Mouse (Mus musculus): ENCODE data around the gene Spata18. TPM values are rescaled to one million over a fixed set of nuclear protein-coding genes. Genes with fewer than 3 reads are reported as not detected.

Gene Spata18
- total RNA-seq, 1 experiment from 2014 or later, result not detected

- no peak for DNase-seq
These were observed 15.5 kb downstream of the Spata18 start for GRCm38 (mm10) chr5:73666695-73667094.

GRCm38 (mm10) chr5:73667877-73668276 is 16.7 kb downstream of the Spata18 start:
- no peak for DNase-seq

- DNase-seq, result no peak
These were observed 18.2 kb downstream of the Spata18 start for GRCm38 (mm10) chr5:73669386-73669785.

DNA sequence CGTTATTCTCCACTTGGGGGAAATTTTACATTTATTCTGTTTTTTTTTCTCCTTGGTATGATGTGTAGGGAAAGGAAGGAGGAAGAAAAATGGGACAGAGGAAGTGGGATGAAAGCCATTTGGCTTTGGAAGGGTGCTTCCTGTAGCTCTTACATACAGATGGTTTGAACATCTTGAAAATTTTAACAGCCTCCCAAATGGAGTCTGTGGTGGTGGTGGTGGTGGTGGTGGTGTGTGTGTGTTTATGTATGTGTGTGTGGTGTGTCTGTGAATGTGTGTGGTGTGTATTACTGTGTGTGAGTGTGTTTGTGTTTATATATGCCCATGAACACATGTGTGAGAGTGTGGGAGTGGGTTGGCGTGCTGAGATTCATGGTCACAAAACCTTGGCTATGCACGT is 24.4 kb downstream of the Spata18 start:
- no peak for DNase-seq

DNA sequence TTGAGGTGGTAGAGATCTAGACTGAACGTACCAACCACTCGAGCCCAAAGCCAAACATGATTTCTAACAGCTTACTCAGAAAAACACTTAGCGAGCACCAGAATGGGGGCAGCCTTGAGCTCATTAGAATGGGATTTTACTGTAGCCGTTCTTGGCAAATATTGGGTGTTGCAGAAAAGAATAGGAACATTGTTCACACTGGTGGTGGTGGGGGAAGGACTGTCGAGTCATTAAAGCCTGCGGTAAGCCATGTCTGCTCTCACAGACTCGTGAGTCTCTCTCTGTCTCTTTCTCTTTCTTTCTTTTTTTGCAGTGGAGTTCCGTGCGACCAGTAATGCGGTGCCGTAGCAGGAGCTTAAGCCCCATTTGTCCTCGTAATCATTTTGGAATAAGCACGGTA is 25.4 kb downstream of the Spata18 start:
- no peak for DNase-seq

DNA sequence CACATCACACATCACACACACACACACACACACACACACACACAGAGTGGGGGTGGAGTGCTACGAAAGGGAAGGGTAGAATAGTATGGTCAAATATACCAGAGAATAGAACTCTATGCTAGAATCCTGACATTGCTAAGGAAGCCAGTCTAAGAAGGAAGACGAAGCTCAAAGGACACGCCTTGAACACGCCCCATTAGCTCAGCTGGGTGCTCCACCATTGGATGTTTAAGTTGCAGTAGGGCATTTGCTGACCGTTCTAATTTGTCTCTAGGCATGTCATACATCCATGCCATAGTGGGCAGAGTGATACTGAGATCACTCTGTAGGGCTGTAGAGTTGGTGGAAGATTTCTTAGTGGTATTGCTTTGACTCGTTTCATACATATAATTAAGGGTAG is 32.0 kb downstream of the Spata18 start:
- DNase-seq, result no peak

GRCm38 (mm10) chr5:73683706-73684409 is 32.7 kb downstream of the Spata18 start:
- DNase-seq, result no peak

DNA sequence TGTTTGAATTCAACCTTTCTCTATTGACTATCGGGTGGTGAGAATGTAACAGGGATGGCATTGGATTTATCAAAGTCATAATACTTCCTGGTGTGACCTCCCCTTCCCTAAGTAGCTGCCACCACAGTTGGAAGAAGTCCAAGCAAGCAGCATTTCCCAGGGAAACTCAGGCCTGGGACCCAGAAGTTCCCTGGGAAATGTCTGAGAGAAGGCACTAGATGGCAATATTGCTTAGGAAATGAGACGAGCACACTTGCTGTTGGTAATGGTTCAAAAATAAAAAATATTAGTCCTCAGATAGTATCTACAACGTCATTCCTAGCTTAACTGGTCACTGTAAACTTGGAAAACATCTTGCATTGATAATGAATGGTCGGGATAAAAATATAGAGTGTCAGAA is 35.0 kb downstream of the Spata18 start:
- peak; percentile 47 for DNase-seq

- no peak for DNase-seq
These were observed 37.4 kb downstream of the Spata18 start for GRCm38 (mm10) chr5:73688576-73688975.

DNA sequence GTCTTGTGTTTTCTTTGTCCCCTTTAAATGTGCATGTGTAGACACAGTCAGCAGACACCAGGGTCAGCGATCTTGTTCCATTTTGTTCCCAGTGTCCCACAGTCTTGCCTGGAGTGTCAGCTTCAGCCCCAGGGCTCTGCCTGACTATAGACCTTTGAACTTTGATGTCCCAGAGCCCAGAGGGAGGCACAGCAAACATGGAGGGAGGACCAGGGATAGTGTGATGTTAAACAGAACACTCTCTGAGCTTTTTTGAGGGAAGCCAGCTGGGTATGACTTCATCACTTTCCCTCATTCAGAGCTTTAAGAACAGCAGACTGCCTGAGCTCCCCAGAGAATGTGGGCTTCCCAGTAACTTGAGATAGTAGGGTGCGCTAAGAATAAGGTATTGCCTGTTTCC is 39.0 kb downstream of the Spata18 start:
- DNase-seq, result no peak

- DNase-seq, result no peak
These were observed 40.7 kb downstream of the Spata18 start for GRCm38 (mm10) chr5:73691723-73692520.

DNA sequence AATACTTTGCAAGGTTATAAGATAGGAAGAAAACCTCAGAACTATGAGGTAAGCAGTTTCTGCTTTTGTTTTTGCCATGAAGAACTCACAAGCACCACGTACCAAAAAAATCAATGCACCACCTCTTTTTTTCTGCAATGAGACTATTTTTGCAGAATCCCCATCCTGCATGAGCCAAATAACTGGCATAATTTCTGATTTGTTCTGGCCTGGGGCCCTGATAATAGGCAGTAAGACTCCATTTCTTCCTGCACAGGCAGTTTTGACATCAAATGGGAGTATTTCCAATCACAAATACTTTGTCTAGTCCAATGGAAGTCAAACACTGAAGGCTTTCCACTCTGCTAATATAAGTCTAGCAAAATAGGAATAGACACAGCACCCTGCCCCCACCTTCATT is 42.6 kb downstream of the Spata18 start:
- no peak for DNase-seq

GRCm38 (mm10) chr5:73694254-73695015 is 43.3 kb downstream of the Spata18 start:
- DNase-seq, result no peak

DNA sequence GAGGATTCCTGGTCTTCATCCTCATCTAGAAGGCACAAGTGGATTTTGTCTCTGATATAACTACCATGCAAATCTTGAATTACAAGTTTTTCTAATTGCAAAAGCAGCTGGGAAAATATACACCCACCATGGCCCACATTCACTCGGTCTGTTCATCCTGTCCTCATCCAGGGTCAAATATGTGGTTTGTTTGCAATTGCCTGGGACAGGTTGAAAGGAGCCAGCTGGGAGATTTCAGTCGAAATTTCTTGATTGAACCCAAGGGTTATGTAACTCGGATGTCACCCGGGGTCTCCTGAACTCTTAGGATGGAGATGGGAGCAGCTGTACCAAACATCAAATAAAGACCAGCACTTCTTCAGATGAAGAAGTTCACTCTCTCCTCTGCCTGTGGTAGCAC is 46.5 kb downstream of the Spata18 start:
- no peak for DNase-seq

GRCm38 (mm10) chr5:73701063-73701890 is 50.1 kb downstream of the Spata18 start:
- peak; percentile 52 for DNase-seq

DNA sequence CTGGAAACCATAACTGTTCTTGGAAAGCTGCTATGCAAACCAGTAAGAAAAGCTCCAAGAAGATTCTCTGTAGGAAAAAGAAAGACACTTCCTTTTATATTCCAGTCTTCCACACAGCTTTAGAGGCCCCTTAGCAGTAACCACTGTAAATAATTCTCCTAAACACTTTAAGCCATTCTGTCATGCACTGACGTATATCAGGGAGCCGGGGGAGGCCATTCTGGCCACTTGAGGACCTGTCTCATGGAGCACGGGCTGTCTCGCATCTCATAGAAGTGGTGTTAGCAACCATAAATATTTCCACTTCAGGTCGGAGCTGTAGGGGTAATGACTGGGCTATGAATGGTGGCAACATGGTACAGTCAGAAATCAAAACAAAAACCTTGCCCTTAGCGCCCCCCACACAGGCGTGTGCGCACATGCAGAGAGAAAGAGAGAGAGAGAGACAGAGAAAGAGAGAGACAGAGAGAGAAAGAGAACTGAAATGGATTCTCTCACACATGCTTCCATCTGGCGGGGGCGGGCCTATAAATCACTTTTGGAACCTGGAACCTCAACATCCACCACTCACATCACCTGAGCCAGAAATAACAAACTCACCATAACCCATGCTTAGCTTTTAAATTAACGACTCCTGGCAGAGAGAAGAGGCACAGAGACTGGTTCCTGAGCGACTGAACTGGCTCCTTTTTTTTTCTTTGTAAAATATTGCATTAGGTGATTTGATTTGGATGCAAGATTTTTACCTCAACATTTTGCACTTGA is 50.9 kb downstream of the Spata18 start:
- DNase-seq, result no peak

DNA sequence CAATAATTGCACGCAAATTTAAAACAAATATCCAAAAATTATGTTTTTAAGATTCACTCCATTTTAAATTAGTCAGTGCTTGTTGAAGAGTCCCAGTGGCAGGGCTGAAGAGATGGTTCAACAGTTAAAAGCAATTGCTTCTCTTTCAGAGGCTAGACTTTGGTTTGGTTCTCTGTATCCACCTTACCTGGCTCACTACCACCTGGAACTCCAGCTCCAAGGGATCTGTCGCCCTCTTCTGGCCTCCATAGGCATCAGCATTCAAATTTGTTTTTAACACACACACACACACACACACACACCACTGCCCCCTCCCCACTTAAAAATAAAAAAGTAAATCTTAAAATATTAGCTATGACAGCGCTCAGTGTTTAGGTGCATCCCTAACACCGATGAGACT is 51.9 kb downstream of the Spata18 start:
- no peak for DNase-seq

GRCm38 (mm10) chr5:73704263-73704662 is 53.1 kb downstream of the Spata18 start:
- peak; percentile 27 for DNase-seq

DNA sequence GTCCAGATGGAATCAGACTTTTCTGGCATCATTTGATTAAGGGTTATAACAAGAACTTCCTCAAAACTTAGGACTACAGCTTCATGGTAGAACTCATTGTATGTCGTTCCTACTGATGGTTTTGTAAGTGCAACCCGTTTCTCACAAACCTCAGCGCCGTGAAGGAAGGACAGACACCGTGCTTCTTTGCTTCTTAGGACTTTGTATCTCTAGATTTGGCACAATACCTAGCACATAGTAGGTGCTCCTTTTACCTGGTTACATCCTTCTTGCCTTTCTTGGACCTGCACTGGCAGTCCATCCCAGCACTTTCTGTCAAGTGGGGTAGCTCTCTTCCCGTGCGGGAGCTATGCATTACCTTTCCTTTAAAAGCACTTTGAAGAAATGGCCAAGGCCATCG is 53.6 kb downstream of the Spata18 start:
- no peak for DNase-seq

DNA sequence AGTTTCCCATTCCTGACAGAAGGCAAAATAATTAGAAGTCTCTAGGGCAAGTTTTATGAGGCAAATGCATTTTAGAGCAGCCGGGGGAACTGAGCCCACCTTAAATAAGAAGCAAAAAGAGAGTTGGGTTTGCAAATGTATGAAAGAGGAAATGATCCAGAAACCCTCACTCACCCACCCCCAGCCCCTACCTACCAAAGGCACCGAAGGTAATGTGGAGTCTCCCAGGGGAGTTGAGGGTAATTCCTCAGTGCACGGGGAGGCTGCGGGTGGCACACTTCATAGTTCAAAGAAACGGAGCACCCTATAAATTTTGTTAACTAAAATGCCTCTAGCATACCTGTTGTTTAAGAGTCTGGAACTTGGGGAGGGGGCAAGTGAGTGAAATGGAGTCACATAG is 54.1 kb downstream of the Spata18 start:
- DNase-seq, result no peak

- no peak for DNase-seq
These were observed 61.7 kb downstream of the Spata18 start for GRCm38 (mm10) chr5:73712852-73713251.

Data from adrenal gland, postnatal 14 days (tissue).